Mouse (Mus musculus): ENCODE measurements at regions not wholly inside any gene's neighbourhood (a gene's known extent, or its start where the extent isn't known, plus 50 kb on each side); places are given as distances from the start of the nearest gene placed in this dataset.

- Histone ChIP-seq H3K27ac (no peak overlapping the region), H3K36me3 (no peaks in the 10 kb centered on the region), H3K4me2 (replicated peaks) (no peak overlapping the region), H3K4me1 (replicated peaks) (peaks cover 23% of the 10 kb centered on the region), H3K27me3 (replicated peaks) (no peaks in the 10 kb centered on the region), H3K9me3 (no peaks in the 10 kb centered on the region), H3K4me3 (replicated peaks) (no peak overlapping the region), H3K9ac (no peak overlapping the region)
- no peak for ATAC-seq
- WGBS = 62% methylated on average over 9 of the region's 9 CpGs
These were observed 53.0 kb downstream of the Gadd45g start for GRCm38 (mm10) chr13:51899319-51900042.

GRCm38 (mm10) chr13:51900043-51900440 lies 53.6 kb downstream of the Gadd45g start:
- H3K27ac ChIP-seq = no peak overlapping the region
- no peaks in the 10 kb centered on the region for H3K36me3 ChIP-seq
- no peak for ATAC-seq
- H3K9me3 ChIP-seq = no peaks in the 10 kb centered on the region
- no peak overlapping the region for H3K4me3 ChIP-seq (replicated peaks)
- 59% methylated on average over 3 of the region's 3 CpGs for WGBS
- H3K4me2 ChIP-seq (replicated peaks) = no peak overlapping the region
- H3K9ac ChIP-seq = no peak overlapping the region
- H3K27me3 ChIP-seq (replicated peaks) = no peaks in the 10 kb centered on the region
- peaks cover 23% of the 10 kb centered on the region for H3K4me1 ChIP-seq (replicated peaks)

GRCm38 (mm10) chr13:51902482-51903285 lies 56.2 kb downstream of the Gadd45g start:
- ATAC-seq = peak; percentile 46; the same call in 1 of the 2 replicates

GRCm38 (mm10) chr13:51903324-51903939 lies 57.0 kb downstream of the Gadd45g start:
- Histone ChIP-seq H3K27me3 (replicated peaks) (no peaks in the 10 kb centered on the region), H3K9me3 (no peaks in the 10 kb centered on the region), H3K4me3 (replicated peaks) (no peak overlapping the region), H3K9ac (no peak overlapping the region), H3K4me1 (replicated peaks) (peaks cover 20% of the 10 kb centered on the region), H3K27ac (no peak overlapping the region), H3K36me3 (no peaks in the 10 kb centered on the region), H3K4me2 (replicated peaks) (peak overlapping the region; percentile 19; the same call in 1 of the 2 replicates)
- ATAC-seq = peak; percentile 52
- 41% methylated on average over 11 of the region's 11 CpGs for WGBS

More at GRCm38 (mm10) chr13:51902482-51903285, 56.2 kb downstream of the Gadd45g start:
- no peaks in the 10 kb centered on the region for H3K27me3 ChIP-seq (replicated peaks)
- H3K4me3 ChIP-seq (replicated peaks) = no peak overlapping the region
- peaks cover 23% of the 10 kb centered on the region for H3K4me1 ChIP-seq (replicated peaks)
- no peak overlapping the region; the same call in 1 of the 2 replicates for H3K9ac ChIP-seq
- no peaks in the 10 kb centered on the region for H3K9me3 ChIP-seq
- no peaks in the 10 kb centered on the region for H3K36me3 ChIP-seq
- peak overlapping the region; percentile 35 for H3K4me2 ChIP-seq (replicated peaks)
- peak overlapping the region; percentile 48; the same call in 1 of the 2 replicates for H3K27ac ChIP-seq
- 35% methylated on average over 19 of the region's 19 CpGs for WGBS

- H3K27ac ChIP-seq = no peak overlapping the region
- H3K36me3 ChIP-seq = no peaks in the 10 kb centered on the region
- H3K4me3 ChIP-seq (replicated peaks) = no peak overlapping the region
- H3K4me2 ChIP-seq (replicated peaks) = no peak overlapping the region
- H3K9ac ChIP-seq = no peak overlapping the region
- no peaks in the 10 kb centered on the region for H3K9me3 ChIP-seq
- H3K27me3 ChIP-seq (replicated peaks) = no peaks in the 10 kb centered on the region
- 84% methylated on average over 5 of the region's 5 CpGs for WGBS
- ATAC-seq = no peak
- peaks cover 14% of the 10 kb centered on the region for H3K4me1 ChIP-seq (replicated peaks)
These were observed 58.8 kb downstream of the Gadd45g start for GRCm38 (mm10) chr13:51905270-51905669.

- H3K4me1 ChIP-seq (replicated peaks) = peaks cover 14% of the 10 kb centered on the region
- ATAC-seq = 0 out of 2 replicates have a peak, but pooled peaks have one; percentile 27
- no peaks in the 10 kb centered on the region for H3K27me3 ChIP-seq (replicated peaks)
- no peaks in the 10 kb centered on the region for H3K36me3 ChIP-seq
- H3K9ac ChIP-seq = no peak overlapping the region
- H3K27ac ChIP-seq = no peak overlapping the region
- H3K9me3 ChIP-seq = no peaks in the 10 kb centered on the region
- H3K4me3 ChIP-seq (replicated peaks) = no peak overlapping the region
- no peak overlapping the region for H3K4me2 ChIP-seq (replicated peaks)
- 92% methylated on average over 3 of the region's 3 CpGs for WGBS
These were observed 59.6 kb downstream of the Gadd45g start for GRCm38 (mm10) chr13:51906103-51906502.

- 81% methylated on average over 7 of the region's 7 CpGs for WGBS
- Histone ChIP-seq H3K4me3 (replicated peaks) (no peak overlapping the region), H3K36me3 (no peaks in the 10 kb centered on the region), H3K4me1 (replicated peaks) (peaks cover 8% of the 10 kb centered on the region), H3K9me3 (no peaks in the 10 kb centered on the region), H3K4me2 (replicated peaks) (no peak overlapping the region), H3K27me3 (replicated peaks) (no peaks in the 10 kb centered on the region), H3K9ac (no peak overlapping the region), H3K27ac (no peak overlapping the region)
- no peak for ATAC-seq
These were observed 62.0 kb downstream of the Gadd45g start for GRCm38 (mm10) chr13:51908514-51908913.

GRCm38 (mm10) chr13:51911296-51911998 lies 65.0 kb downstream of the Gadd45g start:
- H3K9me3 ChIP-seq = no peaks in the 10 kb centered on the region
- H3K4me1 ChIP-seq (replicated peaks) = peaks cover 5% of the 10 kb centered on the region; the same call in 1 of the 2 replicates
- H3K36me3 ChIP-seq = no peaks in the 10 kb centered on the region
- no peak overlapping the region for H3K4me3 ChIP-seq (replicated peaks)
- peak; percentile 91 for ATAC-seq
- 37% methylated on average over 17 of the region's 17 CpGs for WGBS
- peak overlapping the region; percentile 67 for H3K27ac ChIP-seq
- no peak overlapping the region for H3K9ac ChIP-seq
- H3K4me2 ChIP-seq (replicated peaks) = peak overlapping the region; percentile 20; the same call in 1 of the 2 replicates
- no peaks in the 10 kb centered on the region for H3K27me3 ChIP-seq (replicated peaks)

GRCm38 (mm10) chr13:51912477-51912876 lies 66.0 kb downstream of the Gadd45g start:
- Histone ChIP-seq H3K27ac (no peak overlapping the region), H3K4me2 (replicated peaks) (no peak overlapping the region), H3K4me1 (replicated peaks) (peaks cover 5% of the 10 kb centered on the region; the same call in 1 of the 2 replicates), H3K9me3 (no peaks in the 10 kb centered on the region), H3K27me3 (replicated peaks) (no peaks in the 10 kb centered on the region), H3K4me3 (replicated peaks) (no peak overlapping the region), H3K9ac (no peak overlapping the region), H3K36me3 (no peaks in the 10 kb centered on the region)
- ATAC-seq = no peak
- WGBS = 71% methylated on average over 5 of the region's 5 CpGs

- ATAC-seq = no peak
- H3K4me1 ChIP-seq (replicated peaks) = peaks cover 5% of the 10 kb centered on the region; the same call in 1 of the 2 replicates
- no peak overlapping the region for H3K27ac ChIP-seq
- H3K4me3 ChIP-seq (replicated peaks) = no peak overlapping the region
- H3K36me3 ChIP-seq = no peaks in the 10 kb centered on the region
- H3K9ac ChIP-seq = no peak overlapping the region
- no peaks in the 10 kb centered on the region for H3K27me3 ChIP-seq (replicated peaks)
- H3K4me2 ChIP-seq (replicated peaks) = no peak overlapping the region
- WGBS = 92% methylated on average over 3 of the region's 3 CpGs
- H3K9me3 ChIP-seq = no peaks in the 10 kb centered on the region
These were observed 66.5 kb downstream of the Gadd45g start for GRCm38 (mm10) chr13:51912994-51913393.

- Histone ChIP-seq H3K36me3 (no peaks in the 10 kb centered on the region), H3K4me2 (replicated peaks) (no peak overlapping the region), H3K4me1 (replicated peaks) (peaks cover 36% of the 10 kb centered on the region), H3K27me3 (replicated peaks) (no peaks in the 10 kb centered on the region), H3K9ac (no peak overlapping the region), H3K4me3 (replicated peaks) (no peak overlapping the region), H3K27ac (no peak overlapping the region), H3K9me3 (no peaks in the 10 kb centered on the region)
- 67% methylated on average over 15 of the region's 15 CpGs for WGBS
- ATAC-seq = no peak
These were observed 70.3 kb downstream of the Gadd45g start for GRCm38 (mm10) chr13:51916666-51917240.

Measured in intestine, embryonic 15.5 days (tissue).